Mouse (Mus musculus): Measurements from ENCODE around the gene Sik3. TPM values are rescaled to one million over a fixed set of nuclear protein-coding genes. Genes with fewer than 3 reads are reported as not detected.
"Not testable (repeated sequence)": the region's sequence is repeated elsewhere in the genome, so short reads cannot be mapped to it uniquely, and the experiment has no call there.

Gene Sik3
- polyA plus RNA-seq, 1 experiment from 2014 or later = 12.6 TPM

DNA sequence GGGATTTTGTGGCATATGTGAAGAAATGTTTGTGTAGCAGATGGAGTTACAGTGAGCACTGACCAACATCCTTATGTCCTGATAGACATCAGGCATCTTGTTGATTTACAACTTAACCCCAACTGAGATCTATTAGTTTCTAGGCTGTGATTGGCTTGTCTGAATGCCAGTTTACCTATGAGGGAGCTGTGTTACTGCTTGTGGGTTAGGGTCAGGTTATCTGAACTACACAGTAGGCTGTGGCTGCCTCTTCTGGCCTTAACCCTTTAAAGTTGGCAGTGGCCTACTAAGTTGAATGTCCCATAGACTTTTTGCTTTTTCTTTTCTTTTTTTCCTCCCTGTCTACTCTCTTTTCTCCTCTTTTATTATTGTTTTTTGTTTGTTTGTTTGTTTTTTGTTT, 98.7 kb downstream of the Sik3 start:
- no peaks in the 10 kb centered on the region for H3K27me3 ChIP-seq
- no peak overlapping the region for H3K4me2 ChIP-seq
- no peaks in the 10 kb centered on the region for H3K36me3 ChIP-seq
- no peak overlapping the region for H3K4me3 ChIP-seq (replicated peaks)
- no peak overlapping the region for H3K9ac ChIP-seq (replicated peaks)
- no peak overlapping the region for H3K27ac ChIP-seq
- no peaks in the 10 kb centered on the region for H3K9me3 ChIP-seq
- no peak for ATAC-seq (ENCODE audit: insufficient number of reproducible peaks, insufficient read depth, low FRiP score, low TSS enrichment, low read depth)
- H3K4me1 ChIP-seq (replicated peaks) = peaks cover 36% of the 10 kb centered on the region

DNA sequence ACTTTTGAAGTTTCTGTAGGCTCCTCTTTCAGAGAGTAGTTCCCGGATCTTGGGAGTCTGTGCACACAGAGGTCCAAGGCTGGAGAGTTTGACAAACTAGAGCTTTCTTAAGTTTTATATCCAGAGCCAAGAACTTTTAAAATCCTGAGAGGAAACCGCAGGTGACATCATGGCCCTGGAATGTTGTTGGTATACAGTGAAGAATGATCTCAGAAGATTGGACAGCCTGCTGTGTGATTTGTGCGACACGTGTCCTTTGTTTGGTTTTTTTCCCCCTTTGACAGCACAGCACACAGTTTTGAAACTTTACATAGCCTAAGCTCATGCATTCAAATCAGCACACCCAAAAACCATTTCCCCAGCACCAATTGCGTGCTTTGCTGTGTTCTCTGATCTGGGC, 99.6 kb downstream of the Sik3 start:
- H3K4me1 ChIP-seq (replicated peaks) = peaks cover 36% of the 10 kb centered on the region
- H3K9me3 ChIP-seq = no peaks in the 10 kb centered on the region
- no peak overlapping the region for H3K4me2 ChIP-seq
- ATAC-seq (ENCODE audit: insufficient number of reproducible peaks, insufficient read depth, low FRiP score, low TSS enrichment, low read depth) = no peak
- H3K27ac ChIP-seq = peak overlapping the region; percentile 62
- H3K9ac ChIP-seq (replicated peaks) = no peak overlapping the region
- no peaks in the 10 kb centered on the region for H3K36me3 ChIP-seq
- no peaks in the 10 kb centered on the region for H3K27me3 ChIP-seq
- WGBS = 68% methylated on average over 5 of the region's 5 CpGs
- H3K4me3 ChIP-seq (replicated peaks) = no peak overlapping the region

DNA sequence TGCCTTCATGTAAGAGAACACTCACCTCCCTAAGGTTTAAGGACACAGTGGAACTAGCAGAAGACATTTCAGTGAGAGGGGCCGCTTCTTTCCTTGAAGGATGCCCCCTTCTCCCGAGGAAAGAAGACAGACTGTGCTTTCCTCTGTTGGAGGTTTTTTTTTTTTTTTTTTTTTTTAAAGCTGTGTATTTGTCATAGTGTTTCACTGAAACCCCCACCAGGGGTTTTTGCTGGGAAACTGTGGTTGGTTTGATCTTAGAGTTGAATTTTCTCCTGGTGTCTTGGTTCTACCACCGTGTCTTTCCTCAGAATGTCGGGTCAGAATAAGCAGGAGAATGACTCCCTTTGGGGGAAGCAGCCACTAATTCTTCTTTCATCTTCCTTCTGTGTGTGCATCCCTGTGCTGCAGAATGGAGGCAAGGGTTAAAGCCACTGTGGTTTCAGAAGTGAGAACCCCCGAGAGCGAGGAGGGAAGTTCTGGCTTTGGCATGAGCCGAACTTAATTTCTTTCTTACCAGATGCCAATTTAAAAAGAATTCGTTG, 106.3 kb downstream of the Sik3 start:
- ATAC-seq (ENCODE audit: insufficient number of reproducible peaks, insufficient read depth, low FRiP score, low TSS enrichment, low read depth) = no peak
- Histone ChIP-seq H3K4me1 (replicated peaks) (peaks cover 26% of the 10 kb centered on the region), H3K9ac (replicated peaks) (no peak overlapping the region), H3K36me3 (peaks cover 8% of the 10 kb centered on the region), H3K27me3 (no peaks in the 10 kb centered on the region), H3K9me3 (peaks cover 6% of the 10 kb centered on the region), H3K27ac (no peak overlapping the region), H3K4me2 (no peak overlapping the region), H3K4me3 (replicated peaks) (no peak overlapping the region)
- 78% methylated on average over 8 of the region's 8 CpGs for WGBS

DNA sequence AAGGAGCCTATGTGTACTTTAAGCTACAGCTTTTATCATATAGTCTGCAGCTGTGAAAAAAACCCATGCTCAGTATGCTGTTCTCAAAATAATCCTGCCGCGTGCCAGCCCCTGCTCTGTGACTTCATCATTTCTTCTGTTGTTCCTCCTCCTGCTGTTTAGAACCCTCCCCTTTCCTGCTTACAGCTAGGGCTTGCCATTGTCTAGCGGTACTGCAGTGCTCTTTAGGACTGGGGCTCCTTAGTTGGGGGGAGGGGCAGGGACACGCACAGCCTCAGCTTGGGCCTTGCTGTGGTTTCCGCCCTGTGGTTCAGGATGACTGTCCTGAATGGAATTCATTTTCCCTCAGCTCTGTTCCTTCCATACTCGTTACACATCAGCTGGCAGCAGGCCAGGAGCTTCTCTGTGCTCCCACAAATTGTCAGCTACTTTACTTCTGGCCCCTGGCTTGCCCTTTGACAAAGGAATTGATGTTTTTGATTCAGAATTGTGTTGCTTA, 107.4 kb downstream of the Sik3 start:
- WGBS = 15% methylated on average over 6 of the region's 6 CpGs

DNA sequence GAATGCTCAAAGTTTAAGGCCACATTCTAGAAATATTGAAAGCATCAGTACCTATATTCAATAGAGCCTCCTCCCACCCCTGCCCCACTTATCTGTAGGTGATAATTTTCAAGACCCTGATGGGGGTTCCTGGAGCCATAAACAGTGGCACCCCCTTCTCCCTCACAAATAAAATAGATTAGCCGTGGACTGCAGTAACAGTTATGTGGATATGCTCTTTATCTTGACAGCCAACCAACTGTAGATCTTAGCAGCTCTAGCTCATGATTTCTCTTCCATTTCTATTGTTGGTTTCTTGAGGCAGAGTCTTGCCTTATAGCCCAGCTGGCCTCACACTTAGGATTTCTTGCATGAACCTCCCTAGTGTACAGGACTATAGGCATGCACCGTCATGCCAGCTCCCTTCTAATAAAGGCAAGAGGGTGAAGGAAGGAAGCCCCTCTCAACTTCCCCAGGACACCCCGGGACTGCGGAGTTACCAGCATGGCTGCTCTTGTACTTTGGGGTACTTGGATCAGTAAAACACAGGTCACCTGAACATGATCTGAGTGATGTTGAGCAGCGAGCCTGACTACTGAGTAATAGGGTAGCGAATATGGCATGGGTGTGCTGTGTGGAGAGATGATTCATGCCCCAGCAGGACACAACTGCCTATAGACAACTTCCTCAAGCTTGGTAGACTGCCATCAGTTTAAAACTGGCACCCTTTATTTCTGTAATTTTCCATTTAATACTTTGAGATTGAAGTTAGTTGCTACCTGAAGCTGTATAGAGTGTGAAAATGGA, 108.0 kb downstream of the Sik3 start:
- Histone ChIP-seq H3K4me3 (replicated peaks) (no peak overlapping the region), H3K9me3 (peaks cover 6% of the 10 kb centered on the region), H3K4me1 (replicated peaks) (peaks cover 26% of the 10 kb centered on the region), H3K36me3 (peaks cover 16% of the 10 kb centered on the region), H3K4me2 (no peak overlapping the region), H3K27me3 (no peaks in the 10 kb centered on the region), H3K27ac (peak overlapping the region; percentile 76), H3K9ac (replicated peaks) (no peak overlapping the region)
- no peak for ATAC-seq (ENCODE audit: insufficient number of reproducible peaks, insufficient read depth, low FRiP score, low TSS enrichment, low read depth)
- 88% methylated on average over 6 of the region's 6 CpGs for WGBS

More for the DNA sequence above, 107.4 kb downstream of the Sik3 start:
- H3K4me1 ChIP-seq (replicated peaks) = peaks cover 26% of the 10 kb centered on the region
- no peak overlapping the region for H3K4me3 ChIP-seq (replicated peaks)
- peak; percentile 88 for ATAC-seq (ENCODE audit: insufficient number of reproducible peaks, insufficient read depth, low FRiP score, low TSS enrichment, low read depth)
- H3K27ac ChIP-seq = peak overlapping the region; percentile 76
- H3K9me3 ChIP-seq = peaks cover 6% of the 10 kb centered on the region
- peaks cover 10% of the 10 kb centered on the region for H3K36me3 ChIP-seq
- H3K27me3 ChIP-seq = no peaks in the 10 kb centered on the region
- no peak overlapping the region for H3K9ac ChIP-seq (replicated peaks)
- H3K4me2 ChIP-seq = no peak overlapping the region

DNA sequence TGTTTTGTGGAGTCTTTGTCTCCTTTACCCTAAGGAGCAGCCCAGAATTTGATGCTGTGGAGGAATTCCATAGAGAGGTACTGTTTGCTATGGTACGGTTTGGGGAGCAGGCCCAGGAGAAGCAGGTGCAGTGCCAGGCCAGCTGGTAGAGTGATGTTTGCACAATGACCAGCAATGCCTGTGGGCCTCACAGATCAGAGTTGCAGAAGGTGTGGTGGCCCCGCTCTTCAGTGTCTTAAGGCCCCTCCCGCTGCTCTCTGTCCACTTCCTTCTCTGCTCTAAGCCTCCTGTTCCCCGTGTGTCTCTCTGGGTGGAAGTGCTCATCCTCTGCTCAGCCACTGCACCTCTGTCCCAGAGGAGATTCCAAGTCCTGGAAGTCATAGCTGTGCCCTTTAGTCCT, 108.9 kb downstream of the Sik3 start:
- peaks cover 27% of the 10 kb centered on the region for H3K4me1 ChIP-seq (replicated peaks)
- no peak overlapping the region for H3K4me3 ChIP-seq (replicated peaks)
- no peaks in the 10 kb centered on the region for H3K27me3 ChIP-seq
- ATAC-seq (ENCODE audit: insufficient number of reproducible peaks, insufficient read depth, low FRiP score, low TSS enrichment, low read depth) = no peak
- WGBS = 88% methylated on average over 4 of the region's 4 CpGs
- peaks cover 6% of the 10 kb centered on the region for H3K9me3 ChIP-seq
- no peak overlapping the region for H3K9ac ChIP-seq (replicated peaks)
- no peak overlapping the region for H3K4me2 ChIP-seq
- peaks cover 20% of the 10 kb centered on the region for H3K36me3 ChIP-seq
- H3K27ac ChIP-seq = no peak overlapping the region

DNA sequence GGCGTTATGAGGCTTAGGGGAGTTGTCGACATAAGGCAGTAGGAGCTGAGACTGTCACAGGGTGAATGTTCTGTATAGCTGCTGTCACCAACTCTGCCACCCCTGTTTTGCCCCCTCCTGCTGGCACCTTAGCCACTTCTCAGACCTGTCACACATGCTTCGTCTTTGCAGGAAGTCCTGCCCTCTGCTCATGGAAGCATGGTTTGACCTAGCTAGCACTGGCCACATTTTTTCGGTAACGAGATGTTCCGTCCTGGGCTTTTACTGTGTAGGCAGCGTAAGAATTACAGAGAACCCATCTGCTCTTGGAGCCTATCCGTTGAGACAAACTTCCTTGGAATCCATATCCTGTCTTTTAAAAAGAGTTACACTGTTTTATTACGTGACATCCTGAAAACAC, 110.1 kb downstream of the Sik3 start:
- no peak overlapping the region for H3K9ac ChIP-seq (replicated peaks)
- H3K4me2 ChIP-seq = no peak overlapping the region
- peaks cover 20% of the 10 kb centered on the region for H3K36me3 ChIP-seq
- 63% methylated on average over 9 of the region's 9 CpGs for WGBS
- peaks cover 39% of the 10 kb centered on the region for H3K4me1 ChIP-seq (replicated peaks)
- peak overlapping the region; percentile 12; the same call in 1 of the 2 replicates for H3K27ac ChIP-seq
- no peaks in the 10 kb centered on the region for H3K27me3 ChIP-seq
- ATAC-seq (ENCODE audit: insufficient number of reproducible peaks, insufficient read depth, low FRiP score, low TSS enrichment, low read depth) = no peak
- H3K4me3 ChIP-seq (replicated peaks) = no peak overlapping the region
- H3K9me3 ChIP-seq = peaks cover 6% of the 10 kb centered on the region

DNA sequence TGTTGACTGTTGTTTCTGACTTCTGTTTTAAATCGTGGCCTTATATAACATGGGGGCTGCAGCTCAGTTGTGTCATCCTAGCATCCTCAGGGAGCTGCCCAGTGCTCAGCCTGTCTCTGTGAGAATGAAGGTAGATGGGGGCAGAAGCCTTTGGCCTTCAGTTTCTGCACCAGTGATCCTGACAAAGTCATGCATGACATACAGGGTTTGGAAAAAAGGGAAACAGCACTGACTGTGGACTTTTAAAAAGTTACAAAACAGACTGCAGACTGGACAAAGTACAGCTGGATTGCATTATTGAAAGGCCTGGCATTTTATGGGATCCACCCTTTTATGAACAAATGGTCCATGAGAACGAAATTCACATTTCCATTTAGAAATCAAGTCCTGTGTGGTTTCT, 113.7 kb downstream of the Sik3 start:
- Histone ChIP-seq H3K4me2 (no peak overlapping the region), H3K27ac (peak overlapping the region; percentile 69; the same call in 1 of the 2 replicates)
- WGBS = 46% methylated on average over 2 of the region's 2 CpGs

DNA sequence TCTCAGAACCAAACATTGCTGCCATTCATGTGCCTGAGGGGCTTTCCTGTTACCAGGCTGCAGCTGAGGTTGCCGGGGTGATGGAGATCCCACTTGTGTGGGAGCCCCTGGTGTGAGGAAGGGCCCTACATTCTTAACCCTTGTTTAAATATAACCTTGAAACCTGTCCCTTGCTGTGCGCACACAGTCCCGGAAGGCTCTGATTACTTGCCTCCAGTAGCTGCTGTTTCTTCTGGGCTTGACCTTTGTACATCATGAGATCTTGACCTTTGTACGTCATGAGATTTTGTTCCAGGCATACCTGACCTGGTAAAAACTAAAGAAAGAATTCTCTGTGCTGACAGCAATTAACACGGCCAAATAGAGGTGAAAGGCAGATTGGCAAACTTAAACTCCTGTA, 114.7 kb downstream of the Sik3 start:
- H3K27me3 ChIP-seq = no peaks in the 10 kb centered on the region
- no peak overlapping the region for H3K9ac ChIP-seq (replicated peaks)
- H3K4me3 ChIP-seq (replicated peaks) = no peak overlapping the region
- peaks cover 20% of the 10 kb centered on the region for H3K36me3 ChIP-seq
- no peaks in the 10 kb centered on the region for H3K9me3 ChIP-seq
- WGBS = 34% methylated on average over 5 of the region's 5 CpGs
- ATAC-seq (ENCODE audit: insufficient number of reproducible peaks, insufficient read depth, low FRiP score, low TSS enrichment, low read depth) = no peak
- H3K27ac ChIP-seq = 0 out of 2 replicates have a peak overlapping the region, but pooled peaks have one; percentile 41
- peaks cover 27% of the 10 kb centered on the region for H3K4me1 ChIP-seq (replicated peaks)
- H3K4me2 ChIP-seq = no peak overlapping the region

More for the DNA sequence above, 113.7 kb downstream of the Sik3 start:
- H3K36me3 ChIP-seq = peaks cover 20% of the 10 kb centered on the region
- no peaks in the 10 kb centered on the region for H3K27me3 ChIP-seq
- no peak overlapping the region for H3K4me3 ChIP-seq (replicated peaks)
- no peak overlapping the region for H3K9ac ChIP-seq (replicated peaks)
- H3K4me1 ChIP-seq (replicated peaks) = peaks cover 29% of the 10 kb centered on the region
- H3K9me3 ChIP-seq = no peaks in the 10 kb centered on the region
- no peak for ATAC-seq (ENCODE audit: insufficient number of reproducible peaks, insufficient read depth, low FRiP score, low TSS enrichment, low read depth)

DNA sequence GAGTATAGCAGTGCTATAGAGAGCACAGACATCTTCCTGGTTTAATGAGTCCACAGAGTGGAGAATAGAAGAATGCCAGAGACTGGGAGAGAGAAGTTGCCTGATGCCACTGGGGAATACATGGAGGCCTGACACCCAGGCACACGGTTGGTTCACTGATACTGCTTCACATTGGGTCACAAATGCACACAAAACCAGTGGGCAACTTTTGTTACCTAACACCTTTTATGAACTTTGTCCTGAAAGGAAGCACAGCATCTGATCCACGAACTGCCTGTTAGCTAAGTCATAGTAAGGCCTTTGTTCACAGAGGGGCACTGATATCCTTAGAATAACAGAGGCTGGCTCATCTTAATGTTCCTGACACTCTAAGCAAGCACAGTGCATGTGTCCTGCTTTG, 116.6 kb downstream of the Sik3 start:
- H3K4me2 ChIP-seq = no peak overlapping the region
- H3K4me3 ChIP-seq (replicated peaks) = no peak overlapping the region
- peaks cover 21% of the 10 kb centered on the region for H3K4me1 ChIP-seq (replicated peaks)
- no peaks in the 10 kb centered on the region for H3K27me3 ChIP-seq
- 73% methylated on average over 2 of the region's 2 CpGs for WGBS
- no peak overlapping the region for H3K9ac ChIP-seq (replicated peaks)
- no peak overlapping the region for H3K27ac ChIP-seq
- peaks cover 11% of the 10 kb centered on the region; the same call in 1 of the 2 replicates for H3K36me3 ChIP-seq
- no peaks in the 10 kb centered on the region for H3K9me3 ChIP-seq
- ATAC-seq (ENCODE audit: insufficient number of reproducible peaks, insufficient read depth, low FRiP score, low TSS enrichment, low read depth) = no peak

DNA sequence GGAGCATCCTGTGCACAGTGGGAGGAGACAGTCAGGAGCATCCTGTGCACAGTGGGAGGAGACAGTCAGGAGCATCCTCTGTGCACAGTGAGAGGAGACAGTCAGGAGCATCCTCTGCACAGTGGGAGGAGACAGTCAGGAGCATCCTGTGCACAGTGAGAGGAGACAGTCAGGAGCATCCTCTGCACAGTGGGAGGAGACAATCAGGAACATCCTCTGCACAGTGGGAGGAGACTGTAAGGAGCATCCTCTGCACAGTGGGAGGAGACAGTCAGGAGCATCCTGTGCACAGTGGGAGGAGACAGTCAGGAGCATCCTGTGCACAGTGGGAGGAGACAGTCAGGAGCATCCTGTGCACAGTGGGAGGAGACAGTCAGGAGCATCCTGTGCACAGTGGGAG, 120.2 kb downstream of the Sik3 start:
- not testable (repeated sequence) for H3K9ac ChIP-seq (replicated peaks); H3K27ac ChIP-seq; H3K9me3 ChIP-seq; H3K4me2 ChIP-seq; ATAC-seq (ENCODE audit: insufficient number of reproducible peaks, insufficient read depth, low FRiP score, low TSS enrichment, low read depth); H3K27me3 ChIP-seq; H3K4me1 ChIP-seq (replicated peaks); H3K4me3 ChIP-seq (replicated peaks); H3K36me3 ChIP-seq
